9 mouse cellular contexts compared by ENCODE assay signal in genomic region chr3:94366761-94367160, GRCm38 (mm10). TPM values are rescaled to one million over a fixed set of nuclear protein-coding genes. Genes with fewer than 3 reads are reported as not detected.
A peak's percentile ranks its signal among the peaks of the same experiment; 100 is the strongest.
DNase-seq lines count a peak whose midpoint lies in the region; ATAC-seq lines count a peak whose summit lies in the region.
"Had no signal": no experiment of that assay in that cellular context is flagged by ENCODE, and none has a peak within 500 bp of the region (broad histone marks: within the 10 kb centered on the region; RNA-seq: fewer than 3 reads in every experiment).

No protein-coding gene starts in this region.

- H3K27me3 ChIP-seq in forebrain, embryonic 13.5 days = peaks cover 40% of the 10 kb centered on the region
- H3K27me3 ChIP-seq in hindbrain, embryonic 10.5 days (ENCODE audit: insufficient read depth, poor library complexity, severe bottlenecking) = peaks cover 53% of the 10 kb centered on the region

- no peaks in the 10 kb centered on the region; the same call in 1 of the 2 replicates for H3K9me3 ChIP-seq in forebrain, embryonic 13.5 days (replicated peaks)
- H3K9me3 ChIP-seq in hindbrain, embryonic 10.5 days = no peaks in the 10 kb centered on the region

- H3K4me2 ChIP-seq in forebrain, embryonic 13.5 days = no peak overlapping the region

- H3K4me1 ChIP-seq in forebrain, embryonic 13.5 days = peaks cover 11% of the 10 kb centered on the region
- H3K4me1 ChIP-seq in hindbrain, embryonic 10.5 days (replicated peaks) = peaks cover 26% of the 10 kb centered on the region

- peak; percentile 85 for DNase-seq in MN1 (ENCODE audit: low spot score)
- DNase-seq in c-Kit-positive CD71-positive TER-119-negative erythroid progenitor cells, embryonic 14.5 days (ENCODE audit: low read depth) = peak; percentile 48
- DNase-seq in hindbrain, embryonic 10.5 days (ENCODE audit: low spot score) = peak; percentile 82
- peak; percentile 67 to 85 for DNase-seq in layer of hippocampus, postnatal 25 days (ENCODE audit: extremely low spot score in 1 of 2, low spot score in 1 of 2)
- DNase-seq in right cerebral cortex, postnatal 14 days = peak; percentile 64
- DNase-seq in yolk sac, embryonic 10.5 days (ENCODE audit: low spot score) = peak; percentile 76

- ATAC-seq in forebrain, embryonic 13.5 days = peak; percentile 53
- peak; percentile 96 for ATAC-seq in megakaryocyte progenitor cell, adult 5-6 weeks (replicated peaks; ENCODE audit: poor library complexity)

- 18% methylated on average over 3 of the region's 3 CpGs for WGBS in forebrain, embryonic 13.5 days
- WGBS in hindbrain, embryonic 10.5 days = 17% methylated on average over 3 of the region's 3 CpGs

- H3K4me3 ChIP-seq in forebrain, embryonic 13.5 days = no peak overlapping the region
- no peak overlapping the region for H3K4me3 ChIP-seq in hindbrain, embryonic 10.5 days
- H3K4me3 ChIP-seq: megakaryocyte, embryonic 14.5 days had no signal

- no peak overlapping the region for H3K27ac ChIP-seq in forebrain, embryonic 13.5 days
- no peak overlapping the region for H3K27ac ChIP-seq in hindbrain, embryonic 10.5 days

- no peaks in the 10 kb centered on the region for H3K36me3 ChIP-seq in forebrain, embryonic 13.5 days (ENCODE audit: poor library complexity, severe bottlenecking)
- no peaks in the 10 kb centered on the region for H3K36me3 ChIP-seq in hindbrain, embryonic 10.5 days

- no peak overlapping the region for H3K9ac ChIP-seq in forebrain, embryonic 13.5 days

RNA-seq across cellular contexts. Expression of gene C2cd4d, which starts 4.5 kb away (rescaled TPM):
- 0.87 and 1.0 TPM in 2 replicates for polyA plus RNA-seq in forebrain, embryonic 13.5 days (2015; fragmentation: Nextera tagmentation; extraction: Ambion mirVana)
- polyA plus RNA-seq in hindbrain, embryonic 10.5 days (2016; fragmentation: Nextera tagmentation; extraction: Ambion mirVana) = 0.32 and 1.2 TPM in 2 replicates
- total RNA-seq in layer of hippocampus, postnatal 25 days (2021) = under 1 TPM; 0.54 to 0.56 TPM
- not detected in 2 replicates for total RNA-seq in megakaryocyte progenitor cell, adult 5-6 weeks (2015)
- not detected in 2 replicates for total RNA-seq in megakaryocyte progenitor cell, adult 5-6 weeks (2017)

RNA-seq across cellular contexts. Expression of gene Rorc, which starts 5.8 kb away (rescaled TPM):
- polyA plus RNA-seq in forebrain, embryonic 13.5 days (2015; fragmentation: Nextera tagmentation; extraction: Ambion mirVana) = 1.7 and 2.1 TPM in 2 replicates
- 0.13 and 0.30 TPM in 2 replicates for polyA plus RNA-seq in hindbrain, embryonic 10.5 days (2016; fragmentation: Nextera tagmentation; extraction: Ambion mirVana)
- total RNA-seq in layer of hippocampus, postnatal 25 days (2021) = under 1 TPM; 0.52 to 0.57 TPM
- 0.05 and 0.15 TPM in 2 replicates for total RNA-seq in megakaryocyte progenitor cell, adult 5-6 weeks (2015)
- total RNA-seq in megakaryocyte progenitor cell, adult 5-6 weeks (2017) = 0.44 TPM in 1 of 2 replicates, not detected in the other

RNA-seq across cellular contexts. Expression of gene Them5, which starts 24.9 kb away (rescaled TPM):
- 0.66 and 0.79 TPM in 2 replicates for polyA plus RNA-seq in forebrain, embryonic 13.5 days (2015; fragmentation: Nextera tagmentation; extraction: Ambion mirVana)
- polyA plus RNA-seq in hindbrain, embryonic 10.5 days (2016; fragmentation: Nextera tagmentation; extraction: Ambion mirVana) = not detected in 2 replicates
- total RNA-seq in layer of hippocampus, postnatal 25 days (2021) = not detected
- total RNA-seq in megakaryocyte progenitor cell, adult 5-6 weeks (2015) = not detected in 2 replicates
- not detected in 2 replicates for total RNA-seq in megakaryocyte progenitor cell, adult 5-6 weeks (2017)

RNA-seq across cellular contexts. Expression of gene Lingo4, which starts 31.6 kb away (rescaled TPM):
- polyA plus RNA-seq in forebrain, embryonic 13.5 days (2015; fragmentation: Nextera tagmentation; extraction: Ambion mirVana) = 0.74 and 0.81 TPM in 2 replicates
- polyA plus RNA-seq in hindbrain, embryonic 10.5 days (2016; fragmentation: Nextera tagmentation; extraction: Ambion mirVana) = 0.66 and 1.2 TPM in 2 replicates
- total RNA-seq in layer of hippocampus, postnatal 25 days (2021) = 1 to 10 TPM in 1 of 2 experiments, under 1 TPM in 1; 0.99 to 1.1 TPM
- not detected in 2 replicates for total RNA-seq in megakaryocyte progenitor cell, adult 5-6 weeks (2015)
- total RNA-seq in megakaryocyte progenitor cell, adult 5-6 weeks (2017) = not detected in 2 replicates

RNA-seq across cellular contexts. Expression of gene Tdrkh, which starts 46.3 kb away (rescaled TPM):
- polyA plus RNA-seq in forebrain, embryonic 13.5 days (2015; fragmentation: Nextera tagmentation; extraction: Ambion mirVana) = 66.4 and 69.5 TPM in 2 replicates
- 39.6 and 46.1 TPM in 2 replicates for polyA plus RNA-seq in hindbrain, embryonic 10.5 days (2016; fragmentation: Nextera tagmentation; extraction: Ambion mirVana)
- 10 to 100 TPM; 44.1 TPM for total RNA-seq in layer of hippocampus, postnatal 25 days (2021)
- 12.7 and 13.2 TPM in 2 replicates for total RNA-seq in megakaryocyte progenitor cell, adult 5-6 weeks (2015)
- total RNA-seq in megakaryocyte progenitor cell, adult 5-6 weeks (2017) = 3.9 and 5.5 TPM in 2 replicates
